Mouse (Mus musculus): ENCODE data around the gene Sorbs2. TPM values are rescaled to one million over a fixed set of nuclear protein-coding genes. Genes with fewer than 3 reads are reported as not detected.
A peak's percentile ranks its signal among the peaks of the same experiment; 100 is the strongest.

Sorbs2 gene
- polyA plus RNA-seq, 1 experiment from 2014 or later = 75.4 TPM

GRCm38 (mm10) chr8:45709734-45710133 is 202.1 kb downstream of the Sorbs2 start:
- Histone ChIP-seq H3K36me3 (no peaks in the 10 kb centered on the region), H3K4me2 (no peak overlapping the region), H3K27me3 (no peaks in the 10 kb centered on the region), H3K27ac (no peak overlapping the region), H3K4me1 (replicated peaks) (peaks cover 4% of the 10 kb centered on the region), H3K9ac (no peak overlapping the region), H3K4me3 (no peak overlapping the region), H3K9me3 (no peaks in the 10 kb centered on the region)
- ATAC-seq (ENCODE audit: low FRiP score) = no peak
- WGBS = 79% methylated on average over 4 of the region's 4 CpGs

- WGBS = 87% methylated on average over 6 of the region's 6 CpGs
- Histone ChIP-seq H3K27me3 (no peaks in the 10 kb centered on the region), H3K9ac (no peak overlapping the region), H3K4me1 (replicated peaks) (peaks cover 17% of the 10 kb centered on the region), H3K4me3 (no peak overlapping the region), H3K27ac (no peak overlapping the region), H3K9me3 (no peaks in the 10 kb centered on the region), H3K36me3 (no peaks in the 10 kb centered on the region), H3K4me2 (no peak overlapping the region)
- no peak for ATAC-seq (ENCODE audit: low FRiP score)
Observed at GRCm38 (mm10) chr8:45712610-45713009, 205.0 kb downstream of the Sorbs2 start.

GRCm38 (mm10) chr8:45714806-45715205 is 207.2 kb downstream of the Sorbs2 start:
- Histone ChIP-seq H3K4me2 (no peak overlapping the region), H3K9me3 (no peaks in the 10 kb centered on the region), H3K9ac (no peak overlapping the region), H3K36me3 (no peaks in the 10 kb centered on the region), H3K27ac (no peak overlapping the region), H3K27me3 (no peaks in the 10 kb centered on the region), H3K4me1 (replicated peaks) (peaks cover 17% of the 10 kb centered on the region), H3K4me3 (no peak overlapping the region)
- 32% methylated on average over 3 of the region's 3 CpGs for WGBS
- ATAC-seq (ENCODE audit: low FRiP score) = no peak

GRCm38 (mm10) chr8:45715330-45716027 is 207.9 kb downstream of the Sorbs2 start:
- peaks cover 17% of the 10 kb centered on the region for H3K4me1 ChIP-seq (replicated peaks)
- H3K36me3 ChIP-seq = no peaks in the 10 kb centered on the region
- 52% methylated on average over 13 of the region's 13 CpGs for WGBS
- ATAC-seq (ENCODE audit: low FRiP score) = no peak; the same call in 1 of the 2 replicates
- H3K9me3 ChIP-seq = no peaks in the 10 kb centered on the region
- no peak overlapping the region for H3K4me3 ChIP-seq
- H3K27ac ChIP-seq = peak overlapping the region; percentile 6; the same call in 1 of the 2 replicates
- no peak overlapping the region for H3K4me2 ChIP-seq
- H3K27me3 ChIP-seq = no peaks in the 10 kb centered on the region
- no peak overlapping the region for H3K9ac ChIP-seq

GRCm38 (mm10) chr8:45719776-45720175 is 212.2 kb downstream of the Sorbs2 start:
- H3K9me3 ChIP-seq = no peaks in the 10 kb centered on the region

GRCm38 (mm10) chr8:45724204-45724603 is 216.6 kb downstream of the Sorbs2 start:
- H3K4me3 ChIP-seq = no peak overlapping the region
- ATAC-seq (ENCODE audit: low FRiP score) = no peak
- no peak overlapping the region for H3K4me2 ChIP-seq
- WGBS = 71% methylated on average over 3 of the region's 3 CpGs
- H3K27ac ChIP-seq = no peak overlapping the region
- H3K9ac ChIP-seq = no peak overlapping the region
- no peaks in the 10 kb centered on the region for H3K36me3 ChIP-seq
- H3K27me3 ChIP-seq = no peaks in the 10 kb centered on the region
- H3K9me3 ChIP-seq = no peaks in the 10 kb centered on the region
- no peaks in the 10 kb centered on the region; the same call in 1 of the 2 replicates for H3K4me1 ChIP-seq (replicated peaks)

More at GRCm38 (mm10) chr8:45719776-45720175, 212.2 kb downstream of the Sorbs2 start:
- H3K36me3 ChIP-seq = no peaks in the 10 kb centered on the region
- no peak overlapping the region for H3K9ac ChIP-seq
- H3K4me3 ChIP-seq = no peak overlapping the region
- no peak for ATAC-seq (ENCODE audit: low FRiP score)
- peaks cover 13% of the 10 kb centered on the region for H3K4me1 ChIP-seq (replicated peaks)
- H3K27ac ChIP-seq = no peak overlapping the region
- no peak overlapping the region for H3K4me2 ChIP-seq
- 71% methylated on average over 8 of the region's 8 CpGs for WGBS
- H3K27me3 ChIP-seq = no peaks in the 10 kb centered on the region

- 86% methylated on average over 5 of the region's 5 CpGs for WGBS
- H3K4me1 ChIP-seq (replicated peaks) = no peaks in the 10 kb centered on the region; the same call in 1 of the 2 replicates
- no peak for ATAC-seq (ENCODE audit: low FRiP score)
- no peak overlapping the region for H3K4me3 ChIP-seq
- no peaks in the 10 kb centered on the region for H3K27me3 ChIP-seq
- no peak overlapping the region for H3K27ac ChIP-seq
- H3K9me3 ChIP-seq = no peaks in the 10 kb centered on the region
- H3K9ac ChIP-seq = no peak overlapping the region
- no peak overlapping the region for H3K4me2 ChIP-seq
- H3K36me3 ChIP-seq = no peaks in the 10 kb centered on the region
Observed at GRCm38 (mm10) chr8:45725321-45725720, 217.7 kb downstream of the Sorbs2 start.

GRCm38 (mm10) chr8:45729850-45730382 is 222.3 kb downstream of the Sorbs2 start:
- Histone ChIP-seq H3K27me3 (no peaks in the 10 kb centered on the region), H3K4me3 (no peak overlapping the region), H3K4me1 (replicated peaks) (no peaks in the 10 kb centered on the region; the same call in 1 of the 2 replicates), H3K36me3 (no peaks in the 10 kb centered on the region), H3K9ac (no peak overlapping the region), H3K4me2 (no peak overlapping the region), H3K27ac (no peak overlapping the region), H3K9me3 (no peaks in the 10 kb centered on the region)
- no peak for ATAC-seq (ENCODE audit: low FRiP score)
- WGBS = 81% methylated on average over 7 of the region's 7 CpGs

- no peak for ATAC-seq (ENCODE audit: low FRiP score)
- Histone ChIP-seq H3K9ac (no peak overlapping the region), H3K4me2 (no peak overlapping the region), H3K27ac (no peak overlapping the region), H3K36me3 (no peaks in the 10 kb centered on the region), H3K9me3 (no peaks in the 10 kb centered on the region), H3K27me3 (no peaks in the 10 kb centered on the region), H3K4me3 (no peak overlapping the region), H3K4me1 (replicated peaks) (no peaks in the 10 kb centered on the region; the same call in 1 of the 2 replicates)
- WGBS = 86% methylated on average over 5 of the region's 5 CpGs
Observed at GRCm38 (mm10) chr8:45730795-45731194, 223.2 kb downstream of the Sorbs2 start.

- Histone ChIP-seq H3K4me2 (no peak overlapping the region), H3K9ac (no peak overlapping the region), H3K4me1 (replicated peaks) (no peaks in the 10 kb centered on the region; the same call in 1 of the 2 replicates), H3K27me3 (no peaks in the 10 kb centered on the region), H3K4me3 (no peak overlapping the region), H3K27ac (no peak overlapping the region), H3K36me3 (peaks cover 3% of the 10 kb centered on the region; the same call in 1 of the 2 replicates), H3K9me3 (no peaks in the 10 kb centered on the region)
- ATAC-seq (ENCODE audit: low FRiP score) = no peak
- WGBS = 73% methylated on average over 8 of the region's 8 CpGs
Observed at GRCm38 (mm10) chr8:45734071-45734470, 226.5 kb downstream of the Sorbs2 start.

- Histone ChIP-seq H3K27ac (no peak overlapping the region), H3K9me3 (no peaks in the 10 kb centered on the region), H3K9ac (no peak overlapping the region), H3K36me3 (peaks cover 3% of the 10 kb centered on the region; the same call in 1 of the 2 replicates), H3K4me2 (no peak overlapping the region), H3K4me1 (replicated peaks) (no peaks in the 10 kb centered on the region; the same call in 1 of the 2 replicates), H3K4me3 (no peak overlapping the region), H3K27me3 (no peaks in the 10 kb centered on the region)
- WGBS = 94% methylated on average over 2 of the region's 2 CpGs
- ATAC-seq (ENCODE audit: low FRiP score) = no peak
Observed at GRCm38 (mm10) chr8:45737266-45737665, 229.7 kb downstream of the Sorbs2 start.

- Histone ChIP-seq H3K4me2 (no peak overlapping the region), H3K9ac (no peak overlapping the region), H3K9me3 (no peaks in the 10 kb centered on the region), H3K4me3 (no peak overlapping the region), H3K27me3 (no peaks in the 10 kb centered on the region), H3K27ac (no peak overlapping the region), H3K4me1 (replicated peaks) (no peaks in the 10 kb centered on the region), H3K36me3 (peaks cover 6% of the 10 kb centered on the region)
- WGBS = 93% methylated on average over 2 of the region's 2 CpGs
- ATAC-seq (ENCODE audit: low FRiP score) = no peak
Observed at GRCm38 (mm10) chr8:45743326-45743725, 235.7 kb downstream of the Sorbs2 start.

- ATAC-seq (ENCODE audit: low FRiP score) = no peak
- Histone ChIP-seq H3K4me3 (no peak overlapping the region), H3K36me3 (peaks cover 4% of the 10 kb centered on the region), H3K4me2 (no peak overlapping the region), H3K27ac (no peak overlapping the region), H3K27me3 (no peaks in the 10 kb centered on the region), H3K9me3 (no peaks in the 10 kb centered on the region), H3K4me1 (replicated peaks) (no peaks in the 10 kb centered on the region), H3K9ac (no peak overlapping the region)
Observed at GRCm38 (mm10) chr8:45743739-45744138, 236.2 kb downstream of the Sorbs2 start.

All from hindbrain, embryonic 13.5 days (tissue).